Mouse (Mus musculus) erythroblast, embryonic 14.5 days (primary cell): ENCODE results near the gene Olfr815. TPM values are rescaled to one million over a fixed set of nuclear protein-coding genes. Genes with fewer than 3 reads are reported as not detected.
"Not testable (repeated sequence)": the region's sequence is repeated elsewhere in the genome, so short reads cannot be mapped to it uniquely, and the experiment has no call there.

ENCODE experiments used
- H3K27me3 ChIP-seq: 2 replicates; pipeline ENCODE4 v1.6.1; 2012; ENCODE audit warnings: inconsistent platforms; ENCODE audit not compliant: control insufficient read depth
- H3K36me3 ChIP-seq: 2 replicates; pipeline ENCODE4 v1.6.1; 2012; ENCODE audit warnings: mild to moderate bottlenecking, inconsistent platforms; ENCODE audit not compliant: control insufficient read depth
- H3K4me1 ChIP-seq: 2 replicates; pipeline ENCODE4 v1.6.1; 2012; ENCODE audit warnings: inconsistent platforms; ENCODE audit not compliant: control insufficient read depth
- H3K4me3 ChIP-seq: replicated peaks from 2 replicates; pipeline ENCODE3; 2012; ENCODE audit warnings: moderate library complexity, mild to moderate bottlenecking, inconsistent platforms
- H3K9me3 ChIP-seq: 2 replicates; pipeline ENCODE4 v1.6.1; 2012; ENCODE audit warnings: low read length, inconsistent platforms, mixed read lengths; ENCODE audit not compliant: control insufficient read depth
- GATA1 ChIP-seq: IDR thresholded peaks from 2 replicates; pipeline ENCODE4 v1.6.1; 2012; ENCODE audit warnings: low read length, inconsistent platforms, mixed read lengths
- TAL1 ChIP-seq: IDR thresholded peaks from 3 replicates; pipeline ENCODE4 v1.6.1; 2012; ENCODE audit warnings: low read length, inconsistent platforms, mixed read lengths
- polyA plus RNA-seq: library from polyadenylated mRNA; stranded (reverse); fragments of >175 nt; gene quantifications from 2 replicates; pipeline ENCODE4 v1.2.3, GENCODE M21; 2012

Olfr815 gene
- polyA plus RNA-seq: not detected in 2 replicates

GRCm38 (mm10) chr10:129905767-129906166, at the start of gene Olfr815:
Gene Olfr815 (minus strand): TSS chr10:129905867.
- H3K9me3 ChIP-seq, H3K4me1 ChIP-seq, H3K36me3 ChIP-seq, H3K27me3 ChIP-seq, H3K4me3 ChIP-seq: not testable (repeated sequence)

- Histone ChIP-seq H3K9me3 (peaks cover 2% of the 10 kb centered on the region; the same call in 1 of the 2 replicates), H3K27me3 (no peaks in the 10 kb centered on the region), H3K4me1 (no peaks in the 10 kb centered on the region), H3K4me3 (no peak within 1 kb of the TSS), H3K36me3 (no peaks in the 10 kb centered on the region)
- no peak for TF ChIP-seq TAL1
- no peak for TF ChIP-seq GATA1
These were observed 43.3 kb upstream of the Olfr815 start, which contains the start of gene Olfr818 for GRCm38 (mm10) chr10:129949000-129949399. Gene Olfr818 (minus strand): TSS chr10:129949100.

GRCm38 (mm10) chr10:129915497-129915896, 9.8 kb upstream of the Olfr815 start, which contains the start of gene Olfr816:
Gene Olfr816 (minus strand): TSS chr10:129915597.
- no peak within 1 kb of the TSS for H3K4me3 ChIP-seq
- H3K4me1 ChIP-seq: no peaks in the 10 kb centered on the region
- H3K27me3 ChIP-seq: no peaks in the 10 kb centered on the region
- no peak for TF ChIP-seq GATA1
- TF ChIP-seq TAL1: no peak
- H3K36me3 ChIP-seq: no peaks in the 10 kb centered on the region
- H3K9me3 ChIP-seq: no peaks in the 10 kb centered on the region

- TF ChIP-seq TAL1: no peak
- no peak for TF ChIP-seq GATA1
- no peaks in the 10 kb centered on the region for H3K4me1 ChIP-seq
- no peaks in the 10 kb centered on the region for H3K36me3 ChIP-seq
- H3K9me3 ChIP-seq: peaks cover 5% of the 10 kb centered on the region
- H3K27me3 ChIP-seq: no peaks in the 10 kb centered on the region
- H3K4me3 ChIP-seq: no peak overlapping the region
These were observed 19.7 kb downstream of the Olfr815 start for GRCm38 (mm10) chr10:129885934-129886333.

- not testable (repeated sequence) for H3K9me3 ChIP-seq, H3K4me3 ChIP-seq, H3K4me1 ChIP-seq, H3K27me3 ChIP-seq, H3K36me3 ChIP-seq
These were observed 20.2 kb downstream of the Olfr815 start for GRCm38 (mm10) chr10:129885496-129885895.

- H3K4me1 ChIP-seq, H3K9me3 ChIP-seq, H3K36me3 ChIP-seq, H3K4me3 ChIP-seq, H3K27me3 ChIP-seq: not testable (repeated sequence)
These were observed 25.9 kb downstream of the Olfr815 start, which contains the start of gene Olfr814 for GRCm38 (mm10) chr10:129879751-129880150. Gene Olfr814 (minus strand): TSS chr10:129879851.

- Histone ChIP-seq H3K4me1 (no peaks in the 10 kb centered on the region), H3K4me3 (no peak within 1 kb of the TSS), H3K36me3 (no peaks in the 10 kb centered on the region), H3K9me3 (no peaks in the 10 kb centered on the region; the same call in 1 of the 2 replicates), H3K27me3 (no peaks in the 10 kb centered on the region)
- TF ChIP-seq GATA1: no peak
- TF ChIP-seq TAL1: no peak
These were observed 50.6 kb downstream of the Olfr815 start, which contains the start of gene Olfr813 for GRCm38 (mm10) chr10:129855067-129855466. Gene Olfr813 (plus strand): TSS chr10:129855367.

Other genes with a start within 250 kb of the Olfr815 start
- gene Olfr800, start 248.2 kb downstream of the Olfr815 start, polyA plus RNA-seq: 0.01 TPM in 1 of 2 replicates, not detected in the other
- not detected in 2 replicates for gene Olfr801, start 232.0 kb downstream of the Olfr815 start, polyA plus RNA-seq
- not detected in 2 replicates for gene Olfr802, start 217.7 kb downstream of the Olfr815 start, polyA plus RNA-seq
- not detected in 2 replicates for gene Olfr803, start 211.6 kb downstream of the Olfr815 start, polyA plus RNA-seq
- gene Olfr804, start 202.7 kb downstream of the Olfr815 start, polyA plus RNA-seq: not detected in 2 replicates
- gene Olfr805, start 176.5 kb downstream of the Olfr815 start, polyA plus RNA-seq: not detected in 2 replicates
- gene Olfr806, start 163.9 kb downstream of the Olfr815 start, polyA plus RNA-seq: not detected in 2 replicates
- gene Olfr807, start 148.1 kb downstream of the Olfr815 start, polyA plus RNA-seq: not detected in 2 replicates
- gene Olfr808, start 140.4 kb downstream of the Olfr815 start, polyA plus RNA-seq: not detected in 2 replicates
- not detected in 2 replicates for gene Olfr809, start 131.2 kb downstream of the Olfr815 start, polyA plus RNA-seq
- gene Olfr810, start 111.0 kb downstream of the Olfr815 start, polyA plus RNA-seq: not detected in 2 replicates
- not detected in 2 replicates for gene Olfr811, start 101.5 kb downstream of the Olfr815 start, polyA plus RNA-seq
- not detected in 2 replicates for gene Olfr812, start 59.8 kb downstream of the Olfr815 start, polyA plus RNA-seq
- gene Olfr813, start 50.5 kb downstream of the Olfr815 start, polyA plus RNA-seq: not detected in 2 replicates
- not detected in 2 replicates for gene Olfr814, start 26.0 kb downstream of the Olfr815 start, polyA plus RNA-seq
- gene Olfr816, start 9.7 kb upstream of the Olfr815 start, polyA plus RNA-seq: not detected in 2 replicates
- gene Olfr818, start 43.2 kb upstream of the Olfr815 start, polyA plus RNA-seq: not detected in 2 replicates
- gene Olfr819, start 61.4 kb upstream of the Olfr815 start, polyA plus RNA-seq: not detected in 2 replicates
- gene Olfr247, start 70.3 kb upstream of the Olfr815 start, polyA plus RNA-seq: 0.02 TPM in 1 of 2 replicates, not detected in the other
- not detected in 2 replicates for gene Gm10310, start 79.2 kb upstream of the Olfr815 start, polyA plus RNA-seq
- gene Olfr820, start 106.8 kb upstream of the Olfr815 start, polyA plus RNA-seq: 0.01 TPM in 1 of 2 replicates, not detected in the other
- gene Olfr821, start 124.5 kb upstream of the Olfr815 start, polyA plus RNA-seq: not detected in 2 replicates
- gene Olfr822, start 165.3 kb upstream of the Olfr815 start, polyA plus RNA-seq: not detected in 2 replicates
- gene Olfr823, start 209.5 kb upstream of the Olfr815 start, polyA plus RNA-seq: not detected in 2 replicates
- gene Olfr824, start 224.1 kb upstream of the Olfr815 start, polyA plus RNA-seq: 0.01 TPM in 1 of 2 replicates, not detected in the other